ENCODE assay signal across 8 mouse cellular contexts in the genomic region with DNA sequence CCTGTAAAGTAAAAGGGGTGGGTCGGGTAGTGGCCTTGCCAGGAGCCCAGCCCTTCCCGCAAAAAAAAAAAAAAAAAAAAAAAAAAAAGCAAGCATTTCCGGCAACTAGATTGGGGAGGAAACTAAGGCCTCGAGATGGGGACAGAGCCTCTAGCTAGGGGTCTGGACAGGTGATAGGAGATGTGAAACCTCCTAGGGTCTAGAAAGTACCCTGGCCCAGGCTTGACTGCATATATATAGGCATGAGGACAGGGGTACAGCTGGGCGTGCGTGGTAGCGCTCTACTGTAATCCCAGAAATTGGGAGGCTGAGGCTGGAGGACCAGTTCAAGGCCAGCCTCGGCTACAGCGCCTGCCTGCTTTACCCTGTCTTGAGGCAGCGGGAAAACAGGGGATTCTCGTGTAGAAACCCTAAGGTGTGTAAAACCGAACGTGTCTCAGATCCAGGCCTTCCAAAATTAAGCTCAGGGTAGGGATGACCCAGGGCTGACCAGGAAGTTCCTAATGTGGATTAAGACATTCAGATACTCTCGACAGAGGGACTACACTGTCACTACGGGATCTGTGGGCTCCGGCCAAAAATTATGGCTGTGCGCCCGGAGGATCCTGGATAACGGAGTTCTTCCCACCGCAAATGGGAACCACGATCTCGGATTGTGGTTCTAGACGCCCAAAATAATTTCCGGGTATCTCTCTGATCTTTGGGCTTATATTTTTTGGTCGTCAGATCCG. TPM values are rescaled to one million over a fixed set of nuclear protein-coding genes. Genes with fewer than 3 reads are reported as not detected.
DNase-seq lines count a peak whose midpoint lies in the region; ATAC-seq and TF ChIP-seq lines count a peak whose summit lies in the region.

No protein-coding gene starts in this region.

- no peak for TF ChIP-seq EP300 in heart, postnatal 0 days (IDR thresholded peaks at IDR 0.05; ENCODE audit: low read depth)

- H3K4me3 ChIP-seq in embryonic facial prominence, embryonic 11.5 days (ENCODE audit: low read depth, low read length), result peak overlapping the region; percentile 68
- H3K4me3 ChIP-seq in heart, postnatal 0 days (ENCODE audit: low read depth, low read length), result peak overlapping the region; percentile 69
- H3K4me3 ChIP-seq in stomach, embryonic 15.5 days (replicated peaks), result peak overlapping the region; percentile 86

- TF ChIP-seq CTCF in heart, postnatal 0 days (IDR thresholded peaks at IDR 0.05; ENCODE audit: low read depth), result no peak

- peaks cover 3% of the 10 kb centered on the region for H3K4me1 ChIP-seq in embryonic facial prominence, embryonic 11.5 days (ENCODE audit: control insufficient read depth, insufficient read depth, low read length)
- H3K4me1 ChIP-seq in heart, postnatal 0 days (ENCODE audit: control insufficient read depth, insufficient read depth), result 0 out of 2 replicates have a peak, but pooled peaks cover 9% of the 10 kb centered on the region
- peaks cover 25% of the 10 kb centered on the region for H3K4me1 ChIP-seq in stomach, embryonic 15.5 days

- no peaks in the 10 kb centered on the region for H3K9me3 ChIP-seq in embryonic facial prominence, embryonic 11.5 days (replicated peaks; ENCODE audit: control insufficient read depth, low read length)
- no peaks in the 10 kb centered on the region for H3K9me3 ChIP-seq in heart, postnatal 0 days (replicated peaks; ENCODE audit: control insufficient read depth, low read length)
- no peaks in the 10 kb centered on the region for H3K9me3 ChIP-seq in stomach, embryonic 15.5 days

- H3K27ac ChIP-seq in embryonic facial prominence, embryonic 11.5 days (replicated peaks; ENCODE audit: low read depth, low read length), result peak overlapping the region; percentile 44; the same call in 1 of the 2 replicates
- H3K27ac ChIP-seq in heart, postnatal 0 days (ENCODE audit: low read depth), result peak overlapping the region; percentile 85
- H3K27ac ChIP-seq in stomach, embryonic 15.5 days, result peak overlapping the region; percentile 94

- no peaks in the 10 kb centered on the region for H3K27me3 ChIP-seq in embryonic facial prominence, embryonic 11.5 days (ENCODE audit: control insufficient read depth, insufficient read depth, low read length)
- H3K27me3 ChIP-seq in heart, postnatal 0 days (ENCODE audit: control insufficient read depth, insufficient read depth, low read length), result no peaks in the 10 kb centered on the region
- no peaks in the 10 kb centered on the region for H3K27me3 ChIP-seq in stomach, embryonic 15.5 days (replicated peaks)

- peak overlapping the region; percentile 65 for H3K9ac ChIP-seq in embryonic facial prominence, embryonic 11.5 days (replicated peaks; ENCODE audit: low read length)
- peak overlapping the region; percentile 79 for H3K9ac ChIP-seq in heart, postnatal 0 days (replicated peaks; ENCODE audit: low read depth, low read length)
- H3K9ac ChIP-seq in stomach, embryonic 15.5 days, result peak overlapping the region; percentile 90

- ATAC-seq in embryonic facial prominence, embryonic 11.5 days (replicated peaks; ENCODE audit: insufficient number of reproducible peaks, low FRiP score, low TSS enrichment, low read depth), result peak; percentile 9; the same call in 1 of the 2 replicates
- peak; percentile 21; the same call in 1 of the 2 replicates for ATAC-seq in heart, postnatal 0 days (ENCODE audit: insufficient read depth, low read depth)
- ATAC-seq in megakaryocyte progenitor cell, adult 5-6 weeks (replicated peaks; ENCODE audit: poor library complexity), result peak; percentile 25
- ATAC-seq in stomach, embryonic 15.5 days (ENCODE audit: insufficient read depth, low FRiP score, low read depth), result peak; percentile 19; the same call in 1 of the 2 replicates

- H3K4me2 ChIP-seq in embryonic facial prominence, embryonic 11.5 days (ENCODE audit: low read depth, low read length), result peak overlapping the region; percentile 77
- H3K4me2 ChIP-seq in heart, postnatal 0 days (ENCODE audit: low read depth, low read length), result peak overlapping the region; percentile 80
- peak overlapping the region; percentile 68 for H3K4me2 ChIP-seq in stomach, embryonic 15.5 days

- peak; percentile 95 for DNase-seq in heart, adult 11 months
- no peak for DNase-seq in heart, postnatal 25 days (ENCODE audit: low spot score)
- DNase-seq in ZHBTc4 (ENCODE audit: low read depth, low spot score), result peak; percentile 57
- peak; percentile 10 for DNase-seq in embryonic facial prominence, embryonic 11.5 days (ENCODE audit: low spot score)
- DNase-seq in heart, postnatal 0 days (ENCODE audit: low spot score), result no peak
- DNase-seq in layer of hippocampus, postnatal 14 days (ENCODE audit: low spot score in 2 of 2), result peak; percentile 52 to 60

- 1% methylated on average over 26 of the region's 26 CpGs for whole genome bisulfite sequencing in embryonic facial prominence, embryonic 11.5 days
- under 1% methylated on average over 26 of the region's 26 CpGs for WGBS in heart, postnatal 0 days
- under 1% methylated on average over 26 of the region's 26 CpGs for whole genome bisulfite sequencing in stomach, embryonic 15.5 days

- no peaks in the 10 kb centered on the region; the same call in 1 of the 2 replicates for H3K36me3 ChIP-seq in embryonic facial prominence, embryonic 11.5 days (replicated peaks; ENCODE audit: control insufficient read depth, insufficient read depth, low read depth, low read length)
- peaks cover 27% of the 10 kb centered on the region for H3K36me3 ChIP-seq in heart, postnatal 0 days (replicated peaks; ENCODE audit: control insufficient read depth, insufficient read depth, low read length)
- peaks cover 22% of the 10 kb centered on the region for H3K36me3 ChIP-seq in stomach, embryonic 15.5 days

- intact Hi-C loops in heart, postnatal 25 days (cut with DNase I), result no loop called here

RNA-seq across cellular contexts. Expression of gene Capns1, which starts 4.3 kb away (rescaled TPM):
- total RNA-seq in heart, postnatal 25 days (2021), result 100 to 1,000 TPM; 270 to 283 TPM
- polyA plus RNA-seq in embryonic facial prominence, embryonic 11.5 days (2014; fragmentation: Nextera tagmentation; extraction: Ambion mirVana), result 56.8 and 56.9 TPM in 2 replicates
- total RNA-seq in heart, postnatal 0 days (2014; rRNA removed; ENCODE audit: low replicate concordance), result 356 and 427 TPM in 2 replicates
- 84.4 and 88.5 TPM in 2 replicates for polyA plus RNA-seq in heart, postnatal 0 days (2015; fragmentation: Nextera tagmentation; extraction: Ambion mirVana)
- 100 to 1,000 TPM; 206 to 239 TPM for total RNA-seq in layer of hippocampus, postnatal 14 days (2021)
- 319 and 322 TPM in 2 replicates for total RNA-seq in megakaryocyte progenitor cell, adult 5-6 weeks (2015)
- 165 and 206 TPM in 2 replicates for total RNA-seq in megakaryocyte progenitor cell, adult 5-6 weeks (2017)
- 106 and 111 TPM in 2 replicates for polyA plus RNA-seq in stomach, embryonic 15.5 days (2015; fragmentation: Nextera tagmentation; extraction: Ambion mirVana)

RNA-seq across cellular contexts. Expression of gene Cox7a1, which starts 10.3 kb away (rescaled TPM):
- total RNA-seq in heart, postnatal 25 days (2021), result 1,000 to 10,000 TPM; 2,700 to 2,749 TPM
- 2.4 and 3.0 TPM in 2 replicates for polyA plus RNA-seq in embryonic facial prominence, embryonic 11.5 days (2014; fragmentation: Nextera tagmentation; extraction: Ambion mirVana)
- 516 and 816 TPM in 2 replicates for total RNA-seq in heart, postnatal 0 days (2014; rRNA removed; ENCODE audit: low replicate concordance)
- polyA plus RNA-seq in heart, postnatal 0 days (2015; fragmentation: Nextera tagmentation; extraction: Ambion mirVana), result 1,339 and 1,426 TPM in 2 replicates
- total RNA-seq in layer of hippocampus, postnatal 14 days (2021), result 1 to 10 TPM; 6.2 to 8.6 TPM
- 0.98 TPM in 1 of 2 replicates, not detected in the other for total RNA-seq in megakaryocyte progenitor cell, adult 5-6 weeks (2015)
- total RNA-seq in megakaryocyte progenitor cell, adult 5-6 weeks (2017), result 3.3 and 7.0 TPM in 2 replicates
- 13.8 and 22.0 TPM in 2 replicates for polyA plus RNA-seq in stomach, embryonic 15.5 days (2015; fragmentation: Nextera tagmentation; extraction: Ambion mirVana)

RNA-seq across cellular contexts. Expression of gene Zfp146, which starts 24.7 kb away (rescaled TPM):
- 10 to 100 TPM; 27.7 to 31.0 TPM for total RNA-seq in heart, postnatal 25 days (2021)
- 19.8 and 23.0 TPM in 2 replicates for polyA plus RNA-seq in embryonic facial prominence, embryonic 11.5 days (2014; fragmentation: Nextera tagmentation; extraction: Ambion mirVana)
- total RNA-seq in heart, postnatal 0 days (2014; rRNA removed; ENCODE audit: low replicate concordance), result 18.6 and 29.7 TPM in 2 replicates
- 4.4 and 5.7 TPM in 2 replicates for polyA plus RNA-seq in heart, postnatal 0 days (2015; fragmentation: Nextera tagmentation; extraction: Ambion mirVana)
- 10 to 100 TPM; 48.4 to 52.6 TPM for total RNA-seq in layer of hippocampus, postnatal 14 days (2021)
- total RNA-seq in megakaryocyte progenitor cell, adult 5-6 weeks (2015), result 62.2 and 64.3 TPM in 2 replicates
- 88.0 and 101 TPM in 2 replicates for total RNA-seq in megakaryocyte progenitor cell, adult 5-6 weeks (2017)
- polyA plus RNA-seq in stomach, embryonic 15.5 days (2015; fragmentation: Nextera tagmentation; extraction: Ambion mirVana), result 15.0 and 18.0 TPM in 2 replicates

RNA-seq across cellular contexts. Expression of gene Polr2i, which starts 37.5 kb away (rescaled TPM):
- 10 to 100 TPM; 54.6 to 56.6 TPM for total RNA-seq in heart, postnatal 25 days (2021)
- polyA plus RNA-seq in embryonic facial prominence, embryonic 11.5 days (2014; fragmentation: Nextera tagmentation; extraction: Ambion mirVana), result 166 and 177 TPM in 2 replicates
- 105 and 799 TPM in 2 replicates for total RNA-seq in heart, postnatal 0 days (2014; rRNA removed; ENCODE audit: low replicate concordance)
- polyA plus RNA-seq in heart, postnatal 0 days (2015; fragmentation: Nextera tagmentation; extraction: Ambion mirVana), result 109 and 112 TPM in 2 replicates
- 10 to 100 TPM; 53.9 to 58.0 TPM for total RNA-seq in layer of hippocampus, postnatal 14 days (2021)
- total RNA-seq in megakaryocyte progenitor cell, adult 5-6 weeks (2015), result 75.7 and 78.4 TPM in 2 replicates
- total RNA-seq in megakaryocyte progenitor cell, adult 5-6 weeks (2017), result 60.6 and 69.9 TPM in 2 replicates
- polyA plus RNA-seq in stomach, embryonic 15.5 days (2015; fragmentation: Nextera tagmentation; extraction: Ambion mirVana), result 129 and 139 TPM in 2 replicates

RNA-seq across cellular contexts. Expression of gene Tbcb, which starts 37.8 kb away (rescaled TPM):
- 10 to 100 TPM; 54.1 to 56.7 TPM for total RNA-seq in heart, postnatal 25 days (2021)
- 245 and 256 TPM in 2 replicates for polyA plus RNA-seq in embryonic facial prominence, embryonic 11.5 days (2014; fragmentation: Nextera tagmentation; extraction: Ambion mirVana)
- total RNA-seq in heart, postnatal 0 days (2014; rRNA removed; ENCODE audit: low replicate concordance), result 40.0 and 80.7 TPM in 2 replicates
- 131 and 137 TPM in 2 replicates for polyA plus RNA-seq in heart, postnatal 0 days (2015; fragmentation: Nextera tagmentation; extraction: Ambion mirVana)
- 100 to 1,000 TPM; 135 to 139 TPM for total RNA-seq in layer of hippocampus, postnatal 14 days (2021)
- total RNA-seq in megakaryocyte progenitor cell, adult 5-6 weeks (2015), result 95.9 and 112 TPM in 2 replicates
- total RNA-seq in megakaryocyte progenitor cell, adult 5-6 weeks (2017), result 27.6 and 37.1 TPM in 2 replicates
- 138 and 158 TPM in 2 replicates for polyA plus RNA-seq in stomach, embryonic 15.5 days (2015; fragmentation: Nextera tagmentation; extraction: Ambion mirVana)

Comparison
In these comparisons a context has a peak if more than half of its experiments do, and no peak if none do; other contexts are left out.
1. DNase-seq: peak in heart, adult 11 months (single experiment), ZHBTc4 (single experiment), embryonic facial prominence, embryonic 11.5 days (single experiment) and layer of hippocampus, postnatal 14 days (2 of 2); none in heart, postnatal 25 days (single experiment) and heart, postnatal 0 days (single experiment).
2. H3K27ac ChIP-seq: peak in every context shown above with its lines; median percentile 94 in stomach, embryonic 15.5 days; 85 in heart, postnatal 0 days; 44 in embryonic facial prominence, embryonic 11.5 days.
3. RNA of gene Cox7a1, which starts 10.3 kb away (total RNA-seq): 2,700 to 2,749 TPM in heart, postnatal 25 days and 516 to 816 TPM in heart, postnatal 0 days; 6.2 to 8.6 TPM in layer of hippocampus, postnatal 14 days and 0.98 to 7.0 TPM in megakaryocyte progenitor cell, adult 5-6 weeks; every median in the first group is over 10 times any median in the second.
4. Peak in every context shown above with its lines, with median percentiles within 50 percentile points of each other: ATAC-seq, H3K4me2 ChIP-seq, H3K4me3 ChIP-seq and H3K9ac ChIP-seq.